Mouse (Mus musculus) MEL (cell line): ENCODE results near the gene Cd83. TPM values are rescaled to one million over a fixed set of nuclear protein-coding genes. Genes with fewer than 3 reads are reported as not detected.

ENCODE experiments used
- DNase-seq: peaks from one replicate; pipeline ENCODE4 v3.0.0; 2011; ENCODE audit warnings: low read depth, low spot score
- H3K27ac ChIP-seq: 2 replicates; pipeline ENCODE4 v1.5.1; 2012; ENCODE audit warnings: low read depth, mild to moderate bottlenecking, control low read depth, low read length, moderate library complexity; ENCODE audit not compliant: control insufficient read depth
- H3K27me3 ChIP-seq, 2 experiments: fragments of 150-350 bp in 1 of 2; sonication (generic) in 1 of 2; 2 replicates each; pipeline ENCODE4 v1.6.1; 2012; ENCODE audit warnings: low read length in 2 of 2, mild to moderate bottlenecking in 2 of 2, improper control_type of control experiment in 1 of 2, moderate library complexity in 1 of 2; ENCODE audit not compliant: insufficient read depth in 2 of 2, control insufficient read depth in 1 of 2
- H3K36me3 ChIP-seq, 2 experiments: 2 replicates each; pipeline ENCODE4 v1.6.1; 2012 to 2014; ENCODE audit warnings: low read length in 2 of 2, improper control_type of control experiment in 1 of 2, inconsistent platforms in 1 of 2, mild to moderate bottlenecking in 1 of 2; ENCODE audit not compliant: insufficient read depth in 2 of 2, control insufficient read depth in 1 of 2
- H3K4me1 ChIP-seq, 2 experiments: fragments of 150-350 bp in 1 of 2; sonication (generic) in 1 of 2; 2 replicates each; pipeline ENCODE4 v1.6.1; 2012; ENCODE audit warnings: low read length in 2 of 2, improper control_type of control experiment in 1 of 2, mild to moderate bottlenecking in 1 of 2; ENCODE audit not compliant: insufficient read depth in 2 of 2, control insufficient read depth in 1 of 2
- H3K4me3 ChIP-seq, 2 experiments: fragments of 150-350 bp in 1 of 2; sonication (generic) in 1 of 2; 2 replicates each; pipeline ENCODE4 v1.5.1; 2012; ENCODE audit warnings: low read depth in 2 of 2, low read length in 2 of 2, mild to moderate bottlenecking in 2 of 2, moderate library complexity in 2 of 2, control low read depth in 1 of 2, improper control_type of control experiment in 1 of 2; ENCODE audit not compliant: control insufficient read depth in 1 of 2, insufficient read depth in 1 of 2
- H3K79me2 ChIP-seq: 2 replicates; pipeline ENCODE4 v1.6.1; 2012; ENCODE audit warnings: mild to moderate bottlenecking, low read length, moderate library complexity; ENCODE audit not compliant: control insufficient read depth, poor library complexity, insufficient read depth
- H3K9ac ChIP-seq: 2 replicates; pipeline ENCODE4 v1.6.1; 2012; ENCODE audit warnings: low read depth, mild to moderate bottlenecking, control low read depth, low read length, moderate library complexity; ENCODE audit not compliant: control insufficient read depth, poor library complexity, severe bottlenecking
- H3K9me3 ChIP-seq: fragments of 150-350 bp; sonication (generic); replicated peaks from 2 replicates; pipeline ENCODE4 v1.6.1; 2012; ENCODE audit warnings: mild to moderate bottlenecking, low read length, improper control_type of control experiment, moderate library complexity; ENCODE audit not compliant: insufficient read depth
- MXI1 ChIP-seq: IDR thresholded peaks from 2 replicates; pipeline ENCODE4 v1.6.1; 2011; ENCODE audit warnings: mild to moderate bottlenecking, low read depth, low read length, improper control_type of control experiment
- polyA plus RNA-seq, 2 experiments: library from polyadenylated mRNA; stranded (reverse) in 1 of 2; unstranded in 1 of 2; fragments of >175 nt in 1 of 2; fragments of >200 nt in 1 of 2; gene quantifications; 2 replicates each; pipeline versions ENCODE4 v1.2.1 to v1.2.4; 2012; ENCODE audit warnings: low replicate concordance in 2 of 2, low read depth in 1 of 2; ENCODE audit not compliant: insufficient read length in 2 of 2, insufficient read depth in 1 of 2, missing spikeins in 1 of 2
- total RNA-seq: library from RNA; depleted of rRNA; stranded (reverse); fragments of 300-350 nt; gene quantifications from 2 replicates; pipeline ENCODE4 v1.2.3, GENCODE M21; 2012; rRNA removed

The Cd83 gene
- total and polyA plus RNA-seq, 3 experiments = not detected

DNA sequence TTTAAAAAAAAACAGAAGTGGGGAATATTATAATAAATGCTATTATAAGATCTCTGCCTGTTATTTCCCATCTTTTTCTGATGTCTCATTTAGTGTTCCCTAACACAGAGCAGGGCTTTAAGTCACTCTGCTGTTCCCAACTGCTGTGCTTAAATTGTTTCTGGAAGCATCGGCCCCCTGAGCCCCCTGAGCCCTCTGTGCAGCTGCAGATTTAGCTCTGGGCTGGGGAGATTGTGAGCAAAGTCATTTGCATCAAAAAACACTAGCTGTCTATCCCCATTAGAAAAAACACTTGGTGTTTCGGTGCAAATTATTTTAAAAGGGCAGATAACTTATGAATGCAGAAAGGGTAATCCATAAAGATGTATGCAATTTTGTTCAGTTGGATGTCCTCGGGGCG lies 66.5 kb downstream of the Cd83 start:
- Histone ChIP-seq H3K9me3 (no peaks in the 10 kb centered on the region), H3K4me3 (no peak overlapping the region), H3K4me1 (no peaks in the 10 kb centered on the region), H3K27ac (no peak overlapping the region), H3K36me3 (no peaks in the 10 kb centered on the region), H3K9ac (no peak overlapping the region), H3K27me3 (no peaks in the 10 kb centered on the region), H3K79me2 (no peaks in the 10 kb centered on the region)
- no peak for TF ChIP-seq MXI1
- DNase-seq = no peak

Other genes with a start within 250 kb of the Cd83 start
- 7.6 and 8.4 TPM in 2 replicates for gene Mcur1, start 224.6 kb upstream of the Cd83 start, total RNA-seq
- gene Mcur1, start 224.6 kb upstream of the Cd83 start, polyA plus RNA-seq = 10 to 100 TPM in 1 of 2 experiments, not detected in 1; 19.7 TPM
- gene Rnf182, start 169.1 kb upstream of the Cd83 start, total RNA-seq = 0.04 TPM in 1 of 2 replicates, not detected in the other
- gene Rnf182, start 169.1 kb upstream of the Cd83 start, polyA plus RNA-seq = not detected